Mouse (Mus musculus): ENCODE data around the gene Gps1.
"Not testable (repeated sequence)": the region's sequence is repeated elsewhere in the genome, so short reads cannot be mapped to it uniquely, and the experiment has no call there.

The Gps1 gene

DNA sequence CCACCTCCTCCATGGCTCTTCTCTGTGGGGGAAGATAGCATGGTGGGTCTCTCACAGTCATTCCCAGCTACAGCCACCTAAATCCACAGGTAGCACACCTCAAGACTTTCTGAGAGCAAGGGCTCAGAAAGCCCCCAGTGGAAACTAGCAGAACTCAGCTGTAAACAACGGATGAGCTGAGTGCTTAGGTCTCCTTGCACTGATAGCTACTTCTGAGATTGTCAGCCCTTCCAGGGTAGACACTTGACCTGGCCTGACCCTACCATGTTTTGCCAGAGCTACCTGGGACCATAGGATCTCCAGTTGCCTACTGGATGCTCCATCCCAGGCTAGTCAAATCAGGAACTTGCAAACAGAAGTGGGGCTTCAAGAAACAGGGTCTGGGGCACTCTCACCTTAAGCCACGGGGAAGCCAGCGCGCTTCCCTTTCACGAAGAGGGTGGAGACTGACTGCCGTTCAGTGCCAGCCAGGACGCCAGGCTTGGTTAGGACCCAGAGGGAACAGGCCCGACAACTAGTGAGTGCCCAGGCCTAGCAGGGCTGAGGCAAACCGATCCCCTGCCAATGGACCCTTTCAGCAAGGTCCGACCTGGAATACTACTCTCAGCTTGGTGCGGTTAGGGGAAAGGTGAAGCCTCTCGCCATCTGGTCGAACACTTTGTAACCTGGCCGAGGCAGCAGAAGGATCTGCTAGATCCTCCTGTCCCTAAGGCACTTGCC, 38.9 kb downstream of the Gps1 start:
- DNase-seq (ENCODE audit: low read depth, low spot score): no peak

DNA sequence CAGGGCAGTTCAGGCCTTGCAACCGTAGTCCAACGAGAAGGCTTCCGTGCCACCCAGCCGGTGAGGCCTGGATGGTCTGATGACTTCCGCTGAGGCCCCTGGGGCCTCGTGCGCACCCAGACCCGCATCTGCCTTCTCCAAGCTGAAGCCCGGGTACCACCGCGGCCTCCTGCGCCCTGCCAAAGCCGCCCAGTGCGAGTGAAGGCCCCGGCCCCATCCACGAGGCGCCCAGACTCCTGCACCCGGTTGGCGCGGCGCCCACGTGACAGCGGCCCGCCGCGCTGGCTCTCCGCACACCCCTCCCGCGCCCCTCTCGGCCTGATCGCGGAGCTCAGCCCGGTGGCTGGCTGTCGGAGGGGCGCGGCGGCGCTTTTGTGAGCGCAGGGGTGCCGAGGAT, 39.5 kb downstream of the Gps1 start:
- DNase-seq (ENCODE audit: low read depth, low spot score): peak; percentile 30

DNA sequence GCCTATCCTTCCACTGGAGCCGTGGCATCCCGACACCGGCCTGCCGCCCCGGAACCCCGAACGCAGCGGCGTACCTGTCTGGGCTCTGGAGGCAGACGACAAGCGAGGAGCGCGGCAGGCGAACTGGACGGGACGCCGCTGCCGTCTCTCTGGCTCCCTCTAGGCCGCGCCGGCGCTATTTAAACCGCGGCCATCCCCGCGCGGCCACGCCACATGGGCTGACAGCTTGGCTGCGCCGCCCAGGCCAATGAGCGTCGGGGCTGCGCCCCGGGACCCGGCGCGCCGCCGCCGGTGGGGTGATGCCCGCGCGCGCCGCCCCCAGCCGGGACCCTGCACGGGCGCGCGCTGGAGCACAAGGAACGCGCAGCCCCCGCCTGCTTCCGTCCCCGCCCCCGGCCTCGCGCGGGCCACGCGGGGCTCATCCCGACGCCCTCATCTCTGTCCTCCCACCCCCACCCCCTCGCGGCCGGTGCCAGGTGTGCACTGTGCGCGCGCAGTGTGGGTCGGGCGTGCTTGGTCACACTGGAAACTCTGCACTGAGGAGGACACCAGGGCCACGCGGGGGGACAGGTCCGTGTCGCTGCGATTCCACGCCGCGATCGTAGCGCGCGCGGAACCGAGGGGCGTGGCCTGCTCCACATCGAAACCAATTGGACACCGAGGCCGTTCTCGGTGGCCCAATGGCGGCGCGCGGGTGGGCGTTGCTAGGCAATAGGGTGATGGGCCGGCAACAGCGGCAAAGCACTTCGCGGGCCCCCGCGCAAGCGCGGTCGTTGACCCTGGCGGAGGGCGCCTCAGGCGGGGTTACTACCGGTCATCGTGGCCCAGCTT, 40.1 kb downstream of the Gps1 start, which contains the start of gene Fasn:
Gene Fasn, minus strand, starts transcription at position 592 of the 831 bp plus-strand sequence.
- peak; percentile 95 for DNase-seq (ENCODE audit: low read depth, low spot score)

DNA sequence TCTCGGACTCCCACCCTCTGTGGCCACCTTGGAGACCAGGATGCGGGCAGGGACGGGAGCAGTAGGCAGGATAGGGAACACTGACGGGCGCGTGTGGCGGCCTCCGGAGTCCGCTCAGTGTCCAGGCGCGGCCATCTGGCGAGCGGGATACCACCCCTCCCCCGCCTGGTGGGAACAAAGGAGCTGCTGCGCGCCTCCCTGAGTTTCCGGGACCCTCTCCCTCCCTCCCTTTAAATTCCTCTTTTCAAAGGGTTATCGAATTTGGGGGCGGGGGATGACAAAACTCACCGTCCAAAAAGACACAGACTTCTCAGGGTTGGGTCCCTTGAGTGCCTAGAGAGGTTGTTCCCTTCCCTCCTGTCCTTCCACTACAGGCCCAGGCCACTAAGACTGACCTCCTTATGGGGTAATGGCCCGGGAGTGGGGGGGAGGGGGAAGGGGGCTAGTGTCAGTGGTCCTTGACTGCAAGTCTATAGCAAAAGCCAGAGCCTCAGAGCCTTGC, 40.8 kb downstream of the Gps1 start:
- DNase-seq (ENCODE audit: low read depth, low spot score): no peak

DNA sequence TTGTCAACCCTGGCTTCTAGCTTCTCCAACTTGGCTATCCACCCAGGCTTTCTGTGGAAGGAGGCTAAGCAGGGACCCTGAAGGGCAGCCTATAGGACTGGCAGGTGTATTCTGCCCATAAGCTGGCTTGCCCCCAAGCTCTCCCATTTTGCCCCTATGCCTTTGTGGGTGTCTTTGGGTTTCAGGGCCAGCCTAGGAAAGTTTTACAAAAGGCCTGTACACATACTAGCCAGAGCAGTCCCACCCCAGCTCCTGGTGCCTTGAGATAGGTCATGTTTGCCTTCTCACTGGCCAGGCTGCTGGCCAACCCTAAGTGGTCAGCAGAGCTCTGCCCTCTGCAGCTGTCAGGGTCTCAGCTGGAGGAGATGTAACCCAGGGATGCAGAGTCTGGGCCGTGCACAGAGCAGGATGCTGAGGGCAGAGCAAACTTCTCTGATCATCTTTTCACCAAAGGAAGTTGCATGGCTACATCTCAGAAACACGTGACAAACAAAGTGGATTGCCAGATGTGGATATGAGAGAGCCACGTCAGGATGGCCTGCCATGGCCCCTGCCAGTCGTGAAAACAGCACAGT, 41.3 kb downstream of the Gps1 start:
- no peak for DNase-seq (ENCODE audit: low read depth, low spot score)

DNA sequence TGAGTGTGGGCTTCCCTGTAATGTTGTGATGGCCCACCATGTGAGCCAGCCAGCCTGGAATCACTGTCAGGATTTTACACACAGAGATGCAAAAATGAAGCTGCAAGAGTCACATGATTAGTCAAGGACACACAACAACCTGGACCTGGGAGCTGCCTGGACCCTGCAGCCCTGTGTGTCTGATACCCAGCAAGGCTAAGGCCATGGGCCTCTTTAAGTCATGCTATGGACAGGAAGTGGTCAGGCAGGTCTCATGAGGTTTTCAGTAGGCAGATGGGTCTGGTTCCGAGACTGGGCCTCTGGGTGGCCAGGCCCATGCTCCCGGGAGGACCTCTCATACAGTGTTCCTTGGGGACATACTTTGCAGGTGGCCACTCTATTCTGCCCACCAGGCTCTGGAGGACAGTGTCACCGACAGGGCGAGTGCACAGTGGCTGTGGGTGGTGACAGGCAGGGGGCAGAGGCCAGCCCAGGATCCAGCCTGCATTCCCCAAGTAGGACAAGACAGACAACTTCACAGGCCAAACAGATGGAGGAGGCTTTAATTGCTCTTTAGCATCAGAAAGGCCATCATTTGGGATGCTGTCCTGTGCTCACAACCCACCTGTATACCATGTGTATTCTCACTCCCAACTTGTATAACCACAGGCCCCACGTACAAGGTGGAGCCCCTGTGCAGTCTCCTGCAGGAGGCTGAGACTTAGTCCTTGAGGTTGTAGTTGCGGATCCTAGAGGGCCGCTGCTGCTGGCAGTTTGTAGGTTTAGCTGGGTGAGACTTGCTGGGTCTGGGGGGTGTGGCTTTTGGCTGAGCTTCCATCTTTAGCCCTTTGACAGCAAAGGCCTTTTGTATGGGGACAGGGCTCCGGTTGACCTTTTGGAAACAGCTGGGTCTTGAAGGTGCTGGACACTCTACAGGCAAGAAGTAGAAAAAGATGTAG, 42.2 kb downstream of the Gps1 start:
- DNase-seq (ENCODE audit: low read depth, low spot score): no peak

DNA sequence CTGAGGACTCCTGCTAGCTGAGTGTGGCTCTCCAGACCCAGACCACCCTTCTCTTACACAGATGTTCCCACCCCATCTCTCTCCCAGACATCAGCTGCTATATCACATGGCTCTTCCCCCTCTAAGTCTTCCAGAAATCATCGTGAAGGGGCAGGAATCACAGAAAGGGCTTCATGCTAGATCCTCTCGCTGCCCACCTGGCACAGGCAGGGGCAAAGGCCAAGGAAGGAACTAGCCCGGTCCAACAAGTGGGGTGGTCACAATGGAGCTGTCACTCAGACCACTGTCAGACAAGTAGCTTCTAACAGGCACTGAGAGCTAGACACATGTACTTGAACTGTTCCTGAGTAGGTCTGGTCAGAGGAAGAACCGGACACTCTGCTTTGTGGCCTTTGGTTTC, 44.3 kb downstream of the Gps1 start:
- no peak for DNase-seq (ENCODE audit: low read depth, low spot score)

DNA sequence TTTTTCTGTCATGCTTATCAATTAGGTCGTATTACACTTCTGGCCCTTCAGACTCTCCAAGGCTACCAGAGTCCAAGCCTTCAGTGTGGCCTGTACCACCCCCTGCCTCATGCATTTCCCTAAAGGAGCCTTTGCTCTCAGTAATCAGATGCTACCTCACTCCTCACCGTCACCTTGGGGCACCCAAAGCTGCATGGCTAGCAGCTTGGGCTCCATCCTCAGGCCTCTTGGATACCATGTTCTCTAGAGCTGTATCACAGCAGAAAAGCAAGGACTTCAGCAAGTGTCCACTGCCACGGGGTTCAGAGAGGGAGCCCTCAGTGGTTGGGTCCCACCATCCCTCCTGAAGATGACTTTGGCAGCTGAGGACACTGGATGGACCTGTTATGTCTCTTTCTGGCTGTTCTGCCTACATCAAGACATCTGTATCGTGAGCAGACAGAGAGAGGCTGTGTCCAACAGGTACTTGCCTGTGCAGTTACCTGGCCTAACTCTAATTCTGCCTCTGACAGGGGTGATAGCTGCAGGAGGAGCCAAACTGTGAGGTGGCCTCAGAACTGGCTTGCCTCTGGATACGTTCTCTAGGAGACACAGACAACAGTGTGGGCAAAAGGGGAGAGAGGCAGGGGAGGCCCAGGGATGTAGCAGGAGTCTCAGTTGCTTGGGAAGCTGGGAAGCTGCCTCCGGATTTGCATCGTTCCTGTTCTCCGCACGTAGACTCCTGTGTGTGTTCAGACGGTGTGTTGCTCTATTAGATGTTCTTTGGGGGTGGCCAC, 45.9 kb downstream of the Gps1 start:
- no peak for DNase-seq (ENCODE audit: low read depth, low spot score)

DNA sequence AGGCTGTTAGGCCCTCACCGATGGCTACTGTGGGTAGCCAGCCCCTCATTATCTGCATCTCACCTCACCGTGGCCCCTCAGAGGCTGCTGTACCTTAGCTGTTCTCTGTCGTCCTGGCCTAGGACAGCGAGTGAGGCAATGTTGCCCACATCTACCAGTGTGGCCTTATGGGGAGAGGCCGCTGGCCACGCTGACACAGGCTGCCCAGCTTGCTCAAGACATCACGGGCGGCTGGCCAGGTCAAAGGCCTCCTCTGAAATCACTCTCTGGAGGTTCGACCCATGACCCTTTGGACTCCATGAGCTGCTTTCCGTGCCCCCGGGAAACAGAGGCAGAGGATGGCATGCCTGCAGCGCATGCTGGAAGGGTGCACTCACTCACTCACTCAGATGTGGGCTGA, 46.6 kb downstream of the Gps1 start:
- no peak for DNase-seq (ENCODE audit: low read depth, low spot score)

DNA sequence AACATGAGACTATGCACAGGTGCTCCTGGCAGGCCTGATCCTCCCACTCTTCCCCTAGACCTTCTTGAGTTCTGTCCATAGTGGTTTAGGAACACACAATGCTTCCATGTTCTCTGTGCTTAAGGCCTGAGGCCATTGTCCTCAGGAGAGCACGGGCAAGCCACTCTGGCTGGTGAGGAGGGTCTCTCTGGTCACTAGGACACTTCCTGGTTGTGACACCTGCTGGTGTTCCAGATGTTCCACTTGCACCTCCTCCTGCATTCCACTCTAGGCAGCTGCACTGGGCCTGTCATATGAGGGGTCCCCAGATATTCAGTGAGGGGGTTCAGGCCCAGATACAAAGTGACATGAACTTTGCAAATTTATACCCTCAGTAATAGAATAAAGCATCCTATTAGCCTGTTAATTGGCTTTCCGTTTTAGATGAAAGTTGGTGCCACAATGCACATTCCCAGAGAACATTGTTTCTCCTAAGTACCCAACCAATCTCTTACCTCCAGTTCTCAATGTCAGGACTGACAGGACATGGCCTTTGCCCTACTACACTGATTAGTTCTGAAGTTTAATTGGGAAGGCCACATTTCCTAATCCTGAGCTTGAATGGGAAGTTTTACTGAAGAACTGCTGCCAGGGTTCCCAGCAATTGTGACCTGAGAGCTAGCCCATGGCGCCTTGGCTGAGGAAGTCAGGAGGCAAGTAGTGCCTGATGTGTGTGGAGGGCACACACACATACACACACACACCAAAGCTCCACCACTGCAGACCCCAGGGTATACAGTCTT, 47.8 kb downstream of the Gps1 start:
- no peak for DNase-seq (ENCODE audit: low read depth, low spot score)

DNA sequence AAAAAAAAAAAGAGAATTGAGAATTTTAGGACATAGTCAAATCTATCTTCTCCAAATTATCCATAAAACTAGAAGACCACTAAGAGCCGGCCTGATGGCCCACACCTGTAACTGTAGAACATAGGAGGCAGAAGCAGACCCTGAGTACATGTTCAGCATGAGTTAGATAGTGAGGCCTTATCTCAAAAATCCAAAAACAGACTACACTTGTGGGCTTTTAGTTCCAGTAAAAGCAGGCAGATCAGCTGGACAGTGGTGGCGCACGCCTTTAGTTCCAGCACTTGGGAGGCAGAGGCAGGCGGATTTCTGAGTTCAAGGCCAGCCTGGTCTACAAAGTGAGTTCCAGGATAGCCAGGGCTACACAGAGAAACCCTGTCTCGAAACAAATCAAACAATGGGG, 48.9 kb downstream of the Gps1 start:
- not testable (repeated sequence) for DNase-seq (ENCODE audit: low read depth, low spot score)

DNA sequence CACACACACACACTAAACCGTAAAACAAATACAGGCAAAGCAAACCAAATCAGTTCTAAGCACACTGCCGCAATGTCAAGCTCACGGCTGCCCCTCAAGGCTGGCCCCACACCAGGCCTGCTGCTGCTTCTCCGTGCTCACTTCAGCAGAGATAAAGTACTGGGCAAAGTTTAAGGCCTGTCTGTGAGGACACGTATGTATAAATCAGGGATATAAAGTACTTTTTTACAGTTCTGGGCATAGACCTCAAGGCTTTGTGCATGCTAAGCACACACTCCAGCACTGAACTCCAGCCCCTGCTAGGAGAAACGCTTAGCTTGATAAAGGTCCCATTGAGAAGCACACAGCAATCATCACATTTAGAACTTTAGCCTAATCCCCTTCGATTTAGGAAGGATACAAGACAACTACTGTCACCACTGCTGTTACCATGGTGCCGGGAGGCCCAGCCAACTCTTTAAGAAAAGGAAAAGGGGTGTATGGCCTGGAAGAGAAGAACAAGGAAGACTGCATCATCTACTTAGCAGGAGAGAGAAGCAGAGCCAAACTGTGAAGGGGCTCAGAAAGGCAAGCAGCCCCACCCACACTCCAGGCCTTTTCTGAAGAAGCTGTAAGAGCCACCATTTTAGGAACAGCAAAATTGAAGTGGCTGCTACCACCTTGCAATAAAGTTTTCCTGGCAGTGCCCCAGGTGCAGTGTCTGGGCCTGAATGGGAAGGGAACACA, 49.6 kb downstream of the Gps1 start:
- DNase-seq (ENCODE audit: low read depth, low spot score): peak; percentile 22

All from brain, embryonic 18.5 days (tissue).